Mouse (Mus musculus) intestine, embryonic 14.5 days (tissue): Measurements from ENCODE around the gene Ttll7. TPM values are rescaled to one million over a fixed set of nuclear protein-coding genes. Genes with fewer than 3 reads are reported as not detected.

Source experiments
- ATAC-seq: fragments of 200-750 bp; cut with Nextera tagmentation; replicated peaks from 2 replicates; pipeline ENCODE4 v1.8.0; 2017; ENCODE audit warnings: low read depth, moderate number of reproducible peaks, moderate TSS enrichment, moderate library complexity; ENCODE audit not compliant: low FRiP score, low TSS enrichment
- DNase-seq: peaks from one replicate; pipeline ENCODE4 v3.0.0-alpha.2; 2018; ENCODE audit warnings: low spot score
- H3K27ac ChIP-seq: fragments of 300-500 bp; sonication (generic); 2 replicates; pipeline ENCODE4 v1.5.1; 2014; ENCODE audit warnings: low read depth, mild to moderate bottlenecking, control low read depth
- H3K27me3 ChIP-seq: fragments of 300-500 bp; sonication (generic); replicated peaks from 2 replicates; pipeline ENCODE4 v1.6.1; 2014; ENCODE audit warnings: low read length, control low read depth; ENCODE audit not compliant: control insufficient read depth, insufficient read depth
- H3K36me3 ChIP-seq: fragments of 300-500 bp; sonication (generic); 2 replicates; pipeline ENCODE4 v1.6.1; 2014; ENCODE audit warnings: low read length, control low read depth; ENCODE audit not compliant: control insufficient read depth, insufficient read depth
- H3K4me1 ChIP-seq: fragments of 300-500 bp; sonication (generic); replicated peaks from 2 replicates; pipeline ENCODE4 v1.6.1; 2014; ENCODE audit warnings: low read length, control low read depth, mixed read lengths; ENCODE audit not compliant: control insufficient read depth, insufficient read depth
- H3K4me2 ChIP-seq: fragments of 300-500 bp; sonication (generic); 2 replicates; pipeline ENCODE4 v1.6.1; 2014; ENCODE audit warnings: low read length
- H3K4me3 ChIP-seq: fragments of 300-500 bp; sonication (generic); 2 replicates; pipeline ENCODE4 v1.5.1; 2014; ENCODE audit warnings: low read depth, low read length, control low read depth, mixed read lengths
- H3K9ac ChIP-seq: fragments of 300-500 bp; sonication (generic); 2 replicates; pipeline ENCODE4 v1.6.1; 2014; ENCODE audit warnings: mild to moderate bottlenecking, low read length
- H3K9me3 ChIP-seq: fragments of 300-500 bp; sonication (generic); 2 replicates; pipeline ENCODE4 v1.6.1; 2016; ENCODE audit warnings: low read length, control low read depth; ENCODE audit not compliant: control insufficient read depth
- WGBS: fragments of 180-500 bp; shearing (Covaris S2); extraction: QIAGEN DNeasy Blood & Tissue Kit; methylation state at CpG from one replicate; pipeline ENCODE4 v1.1.7; 2014; 5-methylcytosine and 5-hydroxymethylcytosine counted together
- polyA plus RNA-seq: library from polyadenylated mRNA; unstranded; fragments of >200 nt; fragmentation: Nextera tagmentation; extraction: Ambion mirVana; gene quantifications from 2 replicates; pipeline ENCODE4 v1.2.1, GENCODE M21; 2014

Ttll7 gene
- polyA plus RNA-seq, 1 experiment from 2014 or later, result 2.1 TPM

DNA sequence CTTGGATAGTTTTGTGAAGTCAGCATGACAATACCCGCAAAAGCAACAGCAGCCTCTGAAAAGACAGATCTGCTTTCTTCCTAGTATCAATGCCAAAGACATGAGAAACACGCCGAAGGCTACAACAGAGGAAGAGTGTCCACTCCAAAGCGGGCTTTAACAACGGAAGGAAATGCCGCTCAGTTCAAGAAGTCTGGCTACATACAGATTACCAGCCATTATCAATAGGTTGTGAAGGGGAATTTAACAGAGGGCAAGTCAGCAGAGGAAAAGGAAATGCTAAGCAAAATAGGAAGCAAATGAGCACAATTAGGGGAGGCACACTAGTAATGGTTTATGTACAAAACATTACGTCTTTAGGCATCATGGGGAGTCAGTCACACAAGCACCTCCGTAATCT lies 4.1 kb upstream of the Ttll7 start:
- H3K9me3 ChIP-seq, result no peaks in the 10 kb centered on the region
- 78% methylated on average over 8 of the region's 8 CpGs for WGBS
- H3K27ac ChIP-seq, result no peak overlapping the region
- DNase-seq, result no peak
- no peaks in the 10 kb centered on the region for H3K4me1 ChIP-seq
- ATAC-seq, result no peak
- no peak overlapping the region for H3K9ac ChIP-seq
- no peak overlapping the region for H3K4me2 ChIP-seq
- H3K4me3 ChIP-seq, result no peak overlapping the region
- H3K27me3 ChIP-seq, result no peaks in the 10 kb centered on the region
- no peaks in the 10 kb centered on the region for H3K36me3 ChIP-seq

DNA sequence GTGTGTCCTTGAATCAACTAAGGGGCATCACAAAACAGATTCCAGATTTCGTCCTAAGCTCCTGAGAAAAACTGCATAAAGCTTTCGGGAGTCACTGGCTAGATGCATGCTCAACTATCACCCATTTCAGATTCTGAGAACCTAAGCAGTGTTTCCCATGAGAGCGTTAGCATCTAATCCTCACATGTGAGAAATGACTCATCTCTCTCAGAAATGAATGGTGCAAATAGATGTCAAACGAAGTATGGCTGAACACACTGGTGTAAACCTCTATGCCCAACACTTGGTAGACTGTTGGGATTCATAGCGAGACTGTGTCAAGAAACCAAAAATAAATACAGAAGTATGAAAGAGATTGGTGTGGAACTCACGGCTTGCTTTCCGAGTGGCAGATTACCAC lies 2.8 kb upstream of the Ttll7 start:
- H3K9me3 ChIP-seq, result no peaks in the 10 kb centered on the region
- no peak overlapping the region for H3K4me3 ChIP-seq
- no peak overlapping the region for H3K9ac ChIP-seq
- 88% methylated on average over 7 of the region's 7 CpGs for WGBS
- H3K36me3 ChIP-seq, result no peaks in the 10 kb centered on the region
- H3K27ac ChIP-seq, result no peak overlapping the region
- no peaks in the 10 kb centered on the region for H3K27me3 ChIP-seq
- no peak for DNase-seq
- H3K4me1 ChIP-seq, result no peaks in the 10 kb centered on the region
- no peak for ATAC-seq
- H3K4me2 ChIP-seq, result no peak overlapping the region

DNA sequence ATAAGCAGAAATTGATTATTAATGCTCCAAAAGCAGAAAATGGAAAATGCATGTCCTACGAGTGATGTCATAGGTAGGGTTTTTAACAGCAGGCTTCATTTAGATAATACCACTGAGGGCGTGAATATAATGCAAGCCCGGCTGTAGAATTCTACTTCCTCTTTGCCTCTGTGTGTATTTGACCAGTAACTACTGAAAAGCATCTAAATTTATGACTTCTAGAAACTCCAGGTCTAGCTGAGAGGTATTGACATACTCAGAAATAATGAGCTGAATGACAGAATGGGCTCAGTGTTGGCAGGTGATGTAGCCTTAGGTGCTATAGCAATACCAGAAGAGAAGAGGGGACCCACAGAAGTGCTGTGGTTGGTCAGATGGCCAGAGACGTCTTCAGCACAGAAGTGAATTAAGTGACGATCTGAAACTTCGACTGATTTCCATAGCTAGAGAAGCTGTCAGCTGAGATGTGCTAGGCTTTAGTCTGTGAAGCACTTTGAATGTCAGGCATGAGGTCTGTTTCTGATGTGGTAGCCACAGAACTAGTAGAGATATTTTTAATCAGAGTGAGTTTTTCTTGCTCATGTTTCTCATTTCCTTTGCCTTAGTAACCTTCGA lies 2.4 kb downstream of the Ttll7 start:
- Histone ChIP-seq H3K4me1 (no peaks in the 10 kb centered on the region), H3K36me3 (no peaks in the 10 kb centered on the region), H3K9ac (no peak overlapping the region), H3K9me3 (no peaks in the 10 kb centered on the region), H3K27ac (no peak overlapping the region), H3K4me2 (no peak overlapping the region), H3K4me3 (no peak overlapping the region), H3K27me3 (no peaks in the 10 kb centered on the region)
- ATAC-seq, result no peak
- no peak for DNase-seq
- 80% methylated on average over 7 of the region's 7 CpGs for WGBS

DNA sequence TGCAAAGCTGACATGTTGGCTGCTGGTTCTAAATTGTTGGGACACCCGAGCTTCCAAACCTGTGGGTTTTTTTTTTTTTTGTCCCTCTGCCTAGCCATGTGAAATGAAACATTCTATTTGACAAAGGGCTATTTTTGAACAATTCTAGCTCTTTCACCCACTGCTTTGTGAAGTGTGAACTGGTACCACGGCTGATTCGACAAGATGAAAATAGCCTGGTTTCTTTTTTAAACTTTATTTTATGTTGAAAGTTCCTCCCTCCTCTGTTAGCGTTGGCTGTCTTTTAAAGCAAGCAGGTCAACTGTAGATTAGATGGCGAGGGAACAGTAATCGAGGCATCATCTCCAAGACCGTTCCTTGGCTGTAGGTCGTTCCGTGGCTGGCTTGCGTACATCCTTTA lies 5.2 kb downstream of the Ttll7 start:
- Histone ChIP-seq H3K36me3 (no peaks in the 10 kb centered on the region), H3K9ac (no peak overlapping the region), H3K27ac (no peak overlapping the region), H3K27me3 (no peaks in the 10 kb centered on the region), H3K4me1 (no peaks in the 10 kb centered on the region), H3K4me3 (no peak overlapping the region), H3K4me2 (no peak overlapping the region), H3K9me3 (no peaks in the 10 kb centered on the region)
- WGBS, result 92% methylated on average over 10 of the region's 10 CpGs
- DNase-seq (no peak), ATAC-seq (no peak)

DNA sequence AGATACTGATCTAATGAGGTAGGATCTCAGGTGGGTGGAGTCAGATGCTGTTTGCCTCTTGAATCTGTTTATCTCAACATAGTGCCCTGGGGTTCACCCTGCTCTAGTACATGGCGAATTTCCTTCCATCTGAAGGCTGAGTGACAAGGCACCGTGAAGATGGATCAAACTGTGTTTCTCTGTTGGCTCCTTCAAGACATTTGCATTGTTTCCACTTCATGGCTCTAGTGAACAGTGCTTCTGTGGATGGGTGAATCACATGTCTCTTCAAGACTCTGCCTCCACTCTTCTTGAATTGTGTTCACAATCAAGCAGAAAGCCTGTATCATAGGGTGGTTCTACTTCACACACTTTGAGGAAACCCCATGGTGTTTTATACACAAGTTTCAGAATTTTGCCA lies 8.1 kb downstream of the Ttll7 start:
- DNase-seq, result no peak
- no peak for ATAC-seq

DNA sequence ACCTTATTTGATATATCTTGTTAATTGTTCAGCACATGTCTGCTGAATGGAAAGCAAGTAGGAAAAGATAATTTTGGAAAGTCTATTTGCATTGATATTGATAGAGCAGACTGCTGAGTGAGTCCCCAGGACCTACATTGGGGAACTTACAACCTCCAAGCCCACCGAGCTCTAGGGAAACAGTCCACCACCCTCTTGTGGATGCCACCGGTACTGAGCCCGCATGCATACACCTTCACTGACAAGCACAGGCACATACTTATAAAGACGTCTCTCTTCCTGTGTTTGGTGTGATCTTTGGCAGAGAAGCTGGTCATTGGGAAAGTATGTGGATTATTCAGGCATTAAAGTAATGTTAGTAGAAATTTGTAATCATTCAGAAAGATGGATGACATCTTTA lies 14.4 kb downstream of the Ttll7 start:
- Histone ChIP-seq H3K27ac (no peak overlapping the region), H3K27me3 (no peaks in the 10 kb centered on the region), H3K9ac (no peak overlapping the region), H3K4me2 (no peak overlapping the region), H3K4me1 (no peaks in the 10 kb centered on the region), H3K9me3 (no peaks in the 10 kb centered on the region), H3K4me3 (no peak overlapping the region), H3K36me3 (no peaks in the 10 kb centered on the region)
- WGBS, result 39% methylated on average over 4 of the region's 4 CpGs
- DNase-seq (no peak), ATAC-seq (no peak)

More for the DNA sequence above, 8.1 kb downstream of the Ttll7 start:
- H3K27ac ChIP-seq, result no peak overlapping the region
- no peak overlapping the region for H3K4me2 ChIP-seq
- 79% methylated on average over 2 of the region's 2 CpGs for WGBS
- H3K36me3 ChIP-seq, result no peaks in the 10 kb centered on the region
- no peaks in the 10 kb centered on the region for H3K9me3 ChIP-seq
- no peaks in the 10 kb centered on the region for H3K27me3 ChIP-seq
- no peak overlapping the region for H3K9ac ChIP-seq
- H3K4me3 ChIP-seq, result no peak overlapping the region
- no peaks in the 10 kb centered on the region for H3K4me1 ChIP-seq

DNA sequence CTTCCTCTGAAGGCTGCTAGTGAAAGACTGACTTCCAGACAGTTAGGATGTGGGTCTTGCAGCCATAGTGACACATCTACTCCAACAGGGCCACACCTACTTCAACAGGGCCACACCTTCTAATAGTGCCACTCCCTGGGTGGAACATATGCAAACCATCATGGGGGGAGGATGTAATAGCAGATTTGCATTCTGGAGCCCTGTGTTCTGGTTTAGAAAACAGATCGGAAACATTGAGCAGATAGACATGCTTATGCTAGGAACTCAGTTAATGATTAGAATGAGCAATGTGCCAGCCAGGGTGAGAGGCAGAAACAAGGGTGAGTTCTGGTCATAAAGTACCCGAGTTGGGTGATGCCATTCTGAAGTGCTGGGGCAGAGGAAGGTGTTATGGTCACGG lies 19.8 kb downstream of the Ttll7 start:
- no peaks in the 10 kb centered on the region for H3K27me3 ChIP-seq
- H3K4me2 ChIP-seq, result no peak overlapping the region
- WGBS, result 90% methylated on average over 3 of the region's 3 CpGs
- DNase-seq (no peak), ATAC-seq (no peak)
- H3K9me3 ChIP-seq, result no peaks in the 10 kb centered on the region
- no peaks in the 10 kb centered on the region for H3K4me1 ChIP-seq
- H3K36me3 ChIP-seq, result no peaks in the 10 kb centered on the region
- H3K9ac ChIP-seq, result no peak overlapping the region
- no peak overlapping the region for H3K4me3 ChIP-seq
- no peak overlapping the region for H3K27ac ChIP-seq

DNA sequence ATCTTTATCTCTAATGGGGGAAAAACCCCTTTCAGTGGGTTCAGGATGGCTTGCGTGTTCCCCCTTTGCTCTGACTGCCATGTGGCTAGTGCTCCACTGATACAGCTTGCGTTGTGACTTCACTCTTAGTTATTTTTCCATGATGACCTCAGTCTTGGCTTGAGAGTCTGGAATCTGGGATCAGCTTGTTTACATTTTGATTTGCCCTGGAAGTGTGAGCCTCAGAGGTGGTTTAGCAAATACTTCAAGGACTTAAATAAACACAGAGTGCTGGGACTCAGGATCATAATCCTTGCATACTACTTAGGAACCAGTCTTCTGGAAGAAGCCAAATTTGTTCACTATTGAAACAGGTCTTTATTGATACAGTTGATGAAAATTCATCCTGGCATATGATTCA lies 23.8 kb downstream of the Ttll7 start:
- Histone ChIP-seq H3K9ac (no peak overlapping the region), H3K4me2 (no peak overlapping the region), H3K27ac (no peak overlapping the region), H3K36me3 (no peaks in the 10 kb centered on the region), H3K27me3 (no peaks in the 10 kb centered on the region), H3K4me1 (no peaks in the 10 kb centered on the region), H3K9me3 (no peaks in the 10 kb centered on the region), H3K4me3 (no peak overlapping the region)
- no peak for ATAC-seq
- WGBS, result 30% methylated on average over 2 of the region's 2 CpGs
- DNase-seq, result no peak

DNA sequence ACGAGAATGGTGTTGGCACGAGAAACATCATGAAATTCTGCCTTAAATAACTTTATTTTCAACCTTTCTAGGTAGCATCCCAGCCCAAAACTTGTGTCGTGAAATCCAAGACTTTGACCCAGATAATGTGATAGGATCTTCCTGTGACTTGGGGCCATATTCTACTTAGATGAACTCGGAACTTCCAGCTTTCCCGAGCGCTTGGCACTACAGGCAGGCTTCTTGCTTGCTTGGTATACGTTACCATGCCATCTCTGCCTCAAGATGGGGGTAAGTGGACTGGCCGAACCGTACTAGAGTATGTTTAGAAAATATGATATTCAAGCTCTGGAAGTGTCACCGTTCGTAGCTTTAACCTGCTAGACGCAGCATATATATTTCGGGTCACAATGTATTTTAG lies 41.8 kb downstream of the Ttll7 start:
- H3K4me3 ChIP-seq, result no peak overlapping the region
- H3K4me2 ChIP-seq, result no peak overlapping the region
- ATAC-seq (no peak), DNase-seq (no peak)
- H3K9ac ChIP-seq, result no peak overlapping the region
- H3K27ac ChIP-seq, result no peak overlapping the region
- H3K9me3 ChIP-seq, result no peaks in the 10 kb centered on the region
- no peaks in the 10 kb centered on the region for H3K4me1 ChIP-seq
- H3K27me3 ChIP-seq, result no peaks in the 10 kb centered on the region
- H3K36me3 ChIP-seq, result no peaks in the 10 kb centered on the region
- WGBS, result 92% methylated on average over 13 of the region's 13 CpGs
